Mouse (Mus musculus): ENCODE results near the gene Cit. TPM values are rescaled to one million over a fixed set of nuclear protein-coding genes. Genes with fewer than 3 reads are reported as not detected.

The Cit gene
- total RNA-seq, 2 experiments from 2014 or later: 1.4 to 2.1 TPM

DNA sequence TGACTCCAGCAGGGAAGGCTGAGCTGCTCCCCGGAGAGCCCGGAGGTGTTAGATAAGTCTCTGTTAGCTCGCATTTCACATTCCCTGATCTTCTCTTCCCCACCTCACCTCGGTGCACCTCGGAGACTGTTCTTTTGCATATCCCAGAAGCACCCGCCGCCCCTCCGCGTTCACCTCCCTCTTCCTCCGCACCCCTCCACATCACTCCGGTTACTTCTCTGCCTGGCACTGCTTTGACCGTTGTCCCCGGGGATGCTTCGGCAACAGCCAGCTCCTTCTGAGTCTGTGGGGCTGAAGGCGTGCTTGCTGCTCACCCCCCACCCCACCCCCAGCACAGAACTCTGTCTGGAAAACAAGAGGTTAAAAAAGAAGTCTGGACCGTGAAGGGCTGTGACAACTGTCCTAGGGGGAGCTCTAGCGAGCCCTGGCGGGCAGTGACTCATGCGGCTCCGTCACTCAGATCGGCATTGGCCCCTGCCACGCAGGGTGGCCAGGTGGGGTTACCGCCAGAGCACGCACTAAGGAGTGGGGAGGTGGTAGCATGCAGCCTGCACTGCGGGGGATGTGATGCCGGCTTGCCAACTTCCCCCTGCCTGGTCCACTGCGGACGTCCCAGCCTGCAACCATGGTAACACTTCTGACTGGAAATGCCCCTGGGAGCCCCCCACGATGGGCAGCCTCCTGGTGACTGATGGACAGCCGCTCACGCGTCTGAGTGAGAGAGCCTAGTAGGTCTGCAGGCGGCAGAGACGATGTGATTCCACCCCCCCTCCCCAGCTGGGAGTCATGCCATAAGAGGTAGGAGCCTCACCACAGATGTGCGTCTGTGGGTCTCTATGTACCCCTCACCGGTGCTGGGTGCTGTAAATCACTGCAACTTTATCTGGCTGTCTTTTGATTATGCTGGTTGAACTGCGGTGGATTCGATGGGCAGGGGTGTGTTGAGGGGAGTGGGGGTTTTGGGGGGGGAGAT lies 62.2 kb downstream of the Cit start:
- DNase-seq (ENCODE audit: low spot score): no peak
- intact Hi-C loops (cut with DNase I): loop anchor here (10.0 kb wide), 1 partner anchor 113 kb away; no protein-coding TSS in a partner anchor

DNA sequence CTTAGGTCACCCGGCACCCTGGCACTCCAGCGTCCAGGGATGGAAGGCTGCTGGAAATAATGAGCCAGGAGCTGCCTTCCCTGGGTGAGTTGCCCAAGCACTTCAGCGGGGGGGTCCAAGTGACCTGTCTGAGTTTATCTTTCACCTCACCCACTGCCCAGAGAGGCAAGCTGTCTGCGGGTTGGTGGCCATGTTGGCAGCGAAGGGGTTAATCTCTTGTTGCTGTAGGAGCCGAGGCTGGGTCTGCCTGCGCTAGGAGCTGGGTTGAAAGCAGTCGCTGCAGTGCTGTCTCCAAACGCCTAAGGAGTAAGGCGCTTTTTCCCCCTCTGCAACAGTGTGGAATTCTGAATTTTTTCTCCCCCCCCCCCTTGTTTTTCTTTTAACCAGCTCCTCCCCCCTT lies 63.2 kb downstream of the Cit start:
- no peak for DNase-seq (ENCODE audit: low spot score)
- intact Hi-C loops (cut with DNase I): loop anchor here (10.0 kb wide), 1 partner anchor 113 kb away; no protein-coding TSS in a partner anchor

DNA sequence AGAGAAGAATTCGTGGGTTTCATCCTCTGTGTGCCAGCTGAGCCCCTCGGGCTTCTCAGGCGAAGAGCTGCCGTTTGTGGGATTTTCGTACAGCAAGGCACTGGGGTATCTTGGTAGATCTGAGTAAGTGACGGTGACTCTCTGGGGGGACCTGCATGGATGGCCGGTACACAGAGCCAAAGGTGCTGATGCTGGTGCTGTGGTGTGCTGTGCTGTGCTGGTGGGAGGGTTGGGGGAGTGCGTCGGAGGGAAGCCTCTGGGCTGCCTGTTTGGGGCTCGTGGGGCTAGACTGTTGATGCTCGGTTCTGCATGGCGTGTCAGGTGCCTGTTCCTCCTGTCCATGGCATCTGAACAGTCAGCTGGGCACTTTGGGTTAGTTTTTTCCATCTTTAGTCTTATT lies 63.6 kb downstream of the Cit start:
- intact Hi-C loops (cut with DNase I): loop anchor here (10.0 kb wide), 1 partner anchor 114 kb away; no protein-coding TSS in a partner anchor
- DNase-seq (ENCODE audit: low spot score): no peak

DNA sequence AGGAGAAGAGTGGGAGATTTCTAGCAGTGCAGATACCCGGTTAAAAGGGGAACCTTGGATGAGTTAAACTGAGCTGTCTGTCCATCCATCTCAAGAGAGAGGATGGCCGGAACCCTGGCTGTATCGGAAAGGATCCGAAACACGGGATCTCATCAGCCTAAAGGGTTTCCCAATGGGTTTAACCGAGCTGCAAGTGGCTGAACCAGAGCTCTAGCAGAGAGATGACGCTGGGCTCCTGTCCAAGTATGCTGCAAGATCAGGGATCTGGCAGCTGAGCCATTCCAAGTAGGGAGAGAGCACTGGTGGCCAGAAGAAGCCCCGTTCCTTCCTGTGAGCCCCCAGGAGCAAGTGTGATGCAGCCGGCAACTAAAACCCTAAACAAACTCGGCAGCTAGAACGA lies 64.0 kb downstream of the Cit start:
- intact Hi-C loops (cut with DNase I): loop anchor here (10.0 kb wide), 1 partner anchor 114 kb away; no protein-coding TSS in a partner anchor
- DNase-seq (ENCODE audit: low spot score): no peak

DNA sequence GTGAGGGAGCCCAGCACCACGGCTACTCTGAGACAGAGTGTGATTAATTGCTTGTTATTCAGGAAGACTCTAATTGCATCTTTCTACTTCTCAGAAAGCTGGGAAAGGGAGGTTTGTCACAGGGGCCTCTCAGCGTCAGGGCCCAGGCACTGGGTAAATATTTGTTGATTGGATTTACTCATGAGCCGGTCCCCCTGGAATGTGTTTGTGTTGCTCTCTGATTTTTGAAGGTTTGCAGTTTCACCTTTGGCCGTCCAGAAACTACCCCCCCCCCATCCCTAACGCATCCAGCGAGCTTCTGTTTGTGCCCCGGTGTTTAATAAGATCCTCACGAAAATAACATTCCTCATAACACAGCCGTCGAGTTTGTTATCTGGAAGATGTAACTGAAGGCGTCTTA lies 65.4 kb downstream of the Cit start:
- intact Hi-C loops (cut with DNase I): no loop called here
- DNase-seq (ENCODE audit: low spot score): no peak

DNA sequence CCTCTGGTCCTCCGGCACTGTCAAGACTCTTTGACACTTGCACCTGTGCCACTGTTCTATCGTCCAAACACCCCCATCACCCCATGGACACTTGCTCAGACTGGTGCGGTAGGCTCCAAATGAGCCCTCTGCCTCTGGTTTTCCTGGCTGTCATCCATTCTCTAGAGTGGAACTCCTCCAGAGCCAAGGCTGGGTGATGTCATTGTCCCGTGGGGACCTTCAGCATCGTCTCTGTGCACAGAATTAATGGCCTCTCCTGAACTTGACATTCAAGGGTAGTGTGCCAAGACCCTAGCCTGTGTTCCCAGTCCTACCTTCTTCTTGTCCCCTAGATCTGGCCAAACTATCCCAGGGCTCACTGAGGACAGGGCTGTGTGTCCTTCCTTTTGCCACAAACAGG lies 70.4 kb downstream of the Cit start:
- intact Hi-C loops (cut with DNase I): no loop called here
- no peak for DNase-seq (ENCODE audit: low spot score)

DNA sequence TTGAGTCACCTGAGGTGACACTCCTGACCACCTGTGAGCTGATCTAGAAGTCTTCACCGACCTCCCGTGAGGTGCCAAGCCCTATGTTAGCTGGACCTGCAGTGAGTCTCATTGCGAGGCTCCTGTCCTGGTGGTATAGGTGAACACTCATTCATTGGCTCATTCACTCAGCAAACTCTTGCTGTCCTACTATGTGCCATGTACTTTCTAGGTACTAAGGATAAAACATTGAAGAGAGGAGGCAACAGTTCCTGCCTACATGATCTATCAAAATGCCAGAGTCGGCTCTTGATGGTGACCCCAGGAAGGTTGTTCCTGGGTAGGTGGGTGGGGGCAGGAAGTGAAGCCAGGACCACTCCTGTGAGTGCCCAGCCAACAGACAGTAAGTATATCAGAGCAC lies 72.9 kb downstream of the Cit start:
- intact Hi-C loops (cut with DNase I): no loop called here
- no peak for DNase-seq (ENCODE audit: low spot score)

DNA sequence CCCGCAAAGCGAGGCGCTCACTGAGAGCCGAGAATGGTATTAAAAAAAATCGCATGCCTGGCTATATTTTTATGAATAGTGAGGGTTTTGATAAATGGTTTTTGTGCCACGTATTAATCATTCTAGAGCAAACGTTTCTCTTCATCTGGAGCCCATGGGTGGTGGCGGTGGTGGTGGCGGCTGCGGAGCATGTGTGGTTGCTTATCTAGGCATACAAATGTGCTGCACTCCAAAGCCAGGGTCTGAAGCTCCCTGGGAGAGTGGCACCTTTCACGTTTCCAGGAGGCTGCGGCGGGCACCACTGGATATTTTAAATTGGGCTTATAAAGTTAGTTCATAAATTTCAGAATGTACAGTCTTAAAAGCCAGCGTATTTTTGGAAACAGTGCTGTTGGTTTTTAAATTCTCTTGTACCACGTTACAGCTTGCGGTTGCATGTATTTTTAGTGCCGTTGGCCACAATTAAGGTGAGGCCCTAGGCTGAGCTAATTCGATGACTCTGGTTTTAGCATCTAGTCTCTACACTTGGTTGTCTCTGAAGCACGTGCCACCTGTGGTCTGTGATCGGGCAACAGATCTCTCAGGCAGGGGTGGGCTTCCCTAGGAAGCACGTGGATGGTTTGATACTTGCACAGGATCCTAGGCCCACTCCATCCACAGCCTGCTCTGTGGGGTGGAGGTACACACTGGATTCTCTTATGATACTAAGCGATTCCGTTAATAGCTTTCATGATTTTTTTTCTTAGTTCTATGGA lies 73.7 kb downstream of the Cit start:
- intact Hi-C loops (cut with DNase I): no loop called here

DNA sequence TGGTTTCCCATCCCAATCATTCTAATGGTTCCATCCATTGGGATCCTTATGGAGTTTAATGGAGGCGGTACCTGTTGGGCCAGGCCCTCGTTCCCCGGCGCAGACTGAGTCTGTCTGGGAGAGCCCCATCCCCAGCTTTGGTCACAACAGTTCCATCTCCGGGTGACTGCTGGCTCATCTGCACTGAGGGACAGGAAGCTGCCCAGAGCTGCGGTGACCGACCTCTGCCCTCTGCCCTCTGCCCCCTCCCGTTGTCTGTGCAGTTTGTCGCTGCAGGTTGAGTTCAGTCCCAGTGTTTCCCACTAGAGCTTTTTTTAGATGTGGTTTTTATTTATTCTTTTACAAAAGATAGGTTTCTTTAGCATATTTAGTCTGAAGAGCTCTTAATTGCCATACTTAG lies 76.9 kb downstream of the Cit start:
- intact Hi-C loops (cut with DNase I): no loop called here
- no peak for DNase-seq (ENCODE audit: low spot score)

More for the DNA sequence above, 73.7 kb downstream of the Cit start:
- DNase-seq (ENCODE audit: low spot score): no peak

DNA sequence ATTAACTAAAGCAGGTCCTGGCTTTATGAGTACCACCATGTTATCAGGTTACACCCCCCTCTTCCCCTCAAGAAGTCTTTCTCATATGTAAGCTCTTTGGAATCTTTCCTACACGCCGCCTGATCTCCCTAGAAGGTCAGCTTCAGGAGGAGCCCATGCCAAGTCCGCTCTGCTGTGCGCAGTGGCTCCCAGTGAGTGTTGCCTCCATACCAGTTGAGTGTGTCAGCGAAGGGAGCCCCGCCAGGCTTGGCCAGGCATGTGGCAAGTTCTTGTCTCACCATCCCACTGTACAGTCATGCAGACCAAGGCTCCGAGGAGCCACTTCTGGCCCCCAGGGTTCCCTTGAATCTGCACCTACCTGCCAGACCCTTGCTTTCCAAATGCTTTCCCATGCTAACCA lies 79.9 kb downstream of the Cit start:
- DNase-seq (ENCODE audit: low spot score): no peak
- intact Hi-C loops (cut with DNase I): no loop called here

DNA sequence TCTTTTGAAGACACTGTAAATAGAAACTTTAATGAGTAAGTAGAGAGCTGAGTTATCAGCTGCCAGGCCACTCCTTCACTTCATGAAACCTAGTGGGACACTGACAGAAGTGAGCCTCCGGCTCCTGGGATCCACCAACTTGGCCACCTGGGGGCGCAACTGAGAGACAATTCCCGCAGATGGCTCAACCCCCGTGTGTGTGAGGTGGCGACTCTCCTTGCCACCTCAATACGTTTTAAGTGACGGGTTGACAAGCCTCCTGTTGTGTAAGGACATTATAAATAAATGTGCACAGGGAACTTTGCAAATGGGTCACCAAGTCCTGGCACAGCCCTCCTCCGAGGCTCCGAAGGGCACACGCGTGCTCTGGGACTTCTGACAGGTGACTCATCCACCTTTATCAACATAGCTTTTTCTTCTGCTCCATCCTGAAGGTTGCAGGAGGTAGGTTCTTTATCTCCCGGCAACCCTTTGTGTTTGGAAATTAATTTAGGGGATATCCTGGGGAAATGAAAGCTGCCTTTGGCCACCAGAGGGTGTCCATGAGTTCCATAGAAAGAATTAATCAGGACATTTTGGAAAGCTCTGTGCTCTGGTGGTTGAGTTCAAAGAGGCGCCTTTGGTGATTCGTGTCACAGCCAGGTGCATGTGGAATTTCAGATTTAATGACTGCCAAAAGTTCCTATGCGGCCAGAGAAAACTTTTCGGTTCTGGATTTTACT lies 83.9 kb downstream of the Cit start:
- intact Hi-C loops (cut with DNase I): no loop called here
- DNase-seq (ENCODE audit: low spot score): no peak

DNA sequence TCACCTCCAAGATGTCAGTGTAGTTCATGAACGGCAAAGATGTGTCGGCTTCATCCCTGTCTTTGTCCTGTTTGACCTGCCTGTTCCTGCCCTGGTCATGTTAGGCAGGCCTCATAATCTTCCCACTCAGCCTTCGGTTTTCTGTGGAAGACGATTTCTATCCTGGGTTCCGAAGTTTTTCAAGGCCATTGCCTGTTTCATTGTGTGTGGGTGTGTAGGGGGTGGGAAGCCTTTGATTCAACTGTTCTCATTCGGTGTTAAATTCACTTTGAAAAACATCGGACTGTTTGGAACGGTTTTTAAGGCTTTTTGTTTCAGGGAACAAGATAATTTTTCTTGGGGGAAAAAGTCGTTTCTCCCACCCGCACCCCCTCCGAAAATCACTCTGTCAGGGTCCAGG lies 87.2 kb downstream of the Cit start:
- DNase-seq (ENCODE audit: low spot score): no peak
- intact Hi-C loops (cut with DNase I): no loop called here

DNA sequence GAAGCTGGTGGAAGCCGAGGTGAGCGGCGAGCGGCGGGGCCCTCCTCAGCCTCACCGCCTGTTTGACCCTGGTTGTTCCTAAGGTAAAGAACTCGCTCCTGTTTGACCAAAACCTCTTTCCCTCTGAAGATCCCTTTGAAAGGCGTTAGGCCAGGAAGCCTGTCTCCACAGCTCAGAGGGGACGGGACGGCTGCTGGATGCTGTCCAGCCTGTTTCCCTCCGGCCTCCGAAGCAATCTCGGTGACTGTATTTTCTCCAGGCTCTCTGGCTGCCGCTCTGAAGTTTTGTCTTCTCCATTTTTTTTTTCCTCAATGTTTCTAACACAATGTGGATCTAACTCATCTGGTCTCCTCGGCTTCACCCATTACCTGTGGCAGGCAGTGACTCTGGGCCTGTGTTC lies 91.8 kb downstream of the Cit start:
- DNase-seq (ENCODE audit: low spot score): no peak
- intact Hi-C loops (cut with DNase I): no loop called here

DNA sequence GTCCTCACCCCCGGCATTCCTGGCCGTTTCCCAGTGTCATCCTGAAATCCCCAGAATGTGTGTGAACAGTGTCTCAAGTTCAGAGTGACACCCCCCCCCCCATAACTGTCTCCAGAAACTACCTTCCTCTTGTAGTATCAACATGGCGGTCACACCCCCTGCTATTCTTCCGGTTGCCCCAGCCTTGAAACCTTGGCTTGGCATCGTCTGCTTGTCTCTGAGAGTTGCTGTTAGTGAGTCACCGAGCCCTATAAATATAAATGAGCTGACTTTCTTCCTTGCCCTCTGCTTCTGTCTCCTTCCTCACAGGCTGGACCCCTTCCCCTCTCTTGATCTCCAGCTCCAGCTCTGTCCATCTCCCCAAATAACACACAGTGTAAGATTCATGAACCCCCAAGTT lies 92.5 kb downstream of the Cit start:
- intact Hi-C loops (cut with DNase I): no loop called here

DNA sequence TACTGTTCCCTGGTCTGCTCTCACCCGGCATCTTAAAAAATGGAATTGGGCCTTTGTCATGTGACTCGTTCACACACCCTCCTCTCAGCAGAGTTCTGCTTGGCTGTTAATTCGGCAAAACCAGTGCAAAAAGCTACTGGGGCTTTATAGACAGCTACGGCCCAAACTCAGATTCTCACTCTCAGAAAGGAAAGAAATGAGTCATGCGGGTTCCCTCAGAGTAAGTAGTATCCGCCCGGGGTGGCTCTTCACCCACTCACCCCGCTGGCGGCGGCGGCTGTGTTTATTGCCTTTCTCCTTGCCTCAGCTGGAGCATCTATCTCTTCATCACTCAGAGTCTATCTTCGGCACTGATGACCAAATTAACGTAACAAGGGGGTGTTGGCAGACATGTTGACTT lies 93.9 kb downstream of the Cit start:
- intact Hi-C loops (cut with DNase I): no loop called here
- DNase-seq (ENCODE audit: low spot score): no peak

More for the DNA sequence above, 92.5 kb downstream of the Cit start:
- no peak for DNase-seq (ENCODE audit: low spot score)

DNA sequence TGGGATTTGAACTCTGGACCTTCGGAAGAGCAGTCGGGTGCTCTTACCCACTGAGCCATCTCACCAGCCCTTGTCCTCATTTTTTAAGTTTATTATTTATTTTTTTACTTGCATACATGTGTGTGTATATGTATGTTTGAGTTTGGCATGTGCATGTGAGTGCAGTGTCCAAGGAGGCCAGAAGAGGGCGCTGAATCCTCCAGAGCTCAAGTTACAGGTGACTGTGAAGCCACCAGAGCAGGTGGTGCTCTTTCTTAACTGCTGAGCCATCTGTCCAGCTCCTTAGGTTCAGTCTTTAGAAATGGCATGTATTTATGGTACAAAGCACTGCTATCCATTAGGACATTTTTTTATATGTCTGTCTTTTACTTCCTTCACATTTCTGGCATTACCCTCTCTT lies 97.3 kb downstream of the Cit start:
- intact Hi-C loops (cut with DNase I): no loop called here

DNA sequence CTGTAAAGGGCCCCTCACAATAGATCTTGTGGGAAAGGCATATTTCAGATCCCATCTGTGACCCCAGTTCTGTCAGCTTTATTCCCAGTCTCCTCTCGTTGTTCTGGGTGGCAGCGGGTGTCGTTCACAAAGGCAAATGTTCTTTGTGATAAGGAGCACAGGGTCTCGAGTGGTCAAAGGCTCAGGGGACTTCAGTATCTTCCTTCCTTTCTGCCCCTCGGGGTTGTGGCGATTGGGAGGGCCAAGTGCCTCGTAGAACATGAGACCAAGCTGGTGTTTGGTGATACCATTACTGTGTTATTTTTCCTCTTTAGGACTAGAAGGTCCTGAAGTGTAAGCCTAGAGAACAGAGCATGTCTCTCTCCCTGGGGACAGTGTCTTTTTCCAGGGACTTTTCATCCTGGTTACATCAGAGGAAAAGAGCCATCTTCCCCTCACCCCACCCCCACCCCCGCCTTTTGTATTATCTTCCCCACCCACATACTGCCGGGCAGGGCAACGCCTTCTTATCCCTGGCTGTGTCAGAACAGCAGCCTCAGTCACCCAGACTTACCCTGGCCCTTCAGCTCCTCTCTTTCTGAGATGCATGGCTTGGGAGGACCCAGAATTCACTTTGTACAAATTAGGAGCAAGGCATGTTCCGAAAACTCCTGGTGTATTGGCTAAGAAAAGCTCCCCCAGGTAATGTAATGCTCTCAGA lies 99.9 kb downstream of the Cit start:
- intact Hi-C loops (cut with DNase I): no loop called here
- no peak for DNase-seq (ENCODE audit: low spot score)

More for the DNA sequence above, 97.3 kb downstream of the Cit start:
- DNase-seq (ENCODE audit: low spot score): no peak

DNA sequence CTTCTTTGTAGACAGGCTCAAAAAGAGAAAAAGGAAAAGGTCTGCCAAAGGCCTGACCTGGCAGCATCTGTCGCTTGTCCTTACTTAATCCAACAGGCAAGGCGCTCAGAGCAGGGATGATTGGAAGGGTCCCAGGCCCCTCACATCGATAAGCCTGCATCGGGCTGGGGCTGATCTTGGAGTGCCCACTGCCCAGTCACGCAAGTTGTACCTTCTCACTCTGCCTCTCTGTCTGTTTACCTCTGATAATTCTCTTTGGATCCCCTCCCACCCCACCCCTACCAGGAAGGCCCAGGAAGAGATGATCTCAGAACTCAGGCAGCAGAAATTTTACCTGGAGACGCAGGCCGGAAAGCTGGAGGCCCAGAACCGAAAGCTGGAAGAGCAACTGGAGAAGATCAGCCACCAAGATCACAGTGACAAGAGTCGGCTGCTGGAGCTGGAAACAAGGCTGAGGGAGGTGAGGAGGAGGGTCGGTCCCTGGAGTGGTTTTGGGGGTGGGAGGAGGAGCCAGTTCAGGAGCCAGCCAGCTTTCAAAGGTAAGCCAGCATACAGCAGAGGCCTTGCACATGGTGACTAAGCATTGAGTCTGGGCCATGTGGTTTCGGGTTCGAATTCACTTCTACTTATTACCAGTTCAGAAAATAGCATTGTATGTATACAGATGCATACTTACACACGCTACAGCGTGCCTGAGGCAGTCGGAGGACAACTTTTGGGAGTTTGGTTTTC lies 102.7 kb downstream of the Cit start:
- no peak for DNase-seq (ENCODE audit: low spot score)
- intact Hi-C loops (cut with DNase I): no loop called here

DNA sequence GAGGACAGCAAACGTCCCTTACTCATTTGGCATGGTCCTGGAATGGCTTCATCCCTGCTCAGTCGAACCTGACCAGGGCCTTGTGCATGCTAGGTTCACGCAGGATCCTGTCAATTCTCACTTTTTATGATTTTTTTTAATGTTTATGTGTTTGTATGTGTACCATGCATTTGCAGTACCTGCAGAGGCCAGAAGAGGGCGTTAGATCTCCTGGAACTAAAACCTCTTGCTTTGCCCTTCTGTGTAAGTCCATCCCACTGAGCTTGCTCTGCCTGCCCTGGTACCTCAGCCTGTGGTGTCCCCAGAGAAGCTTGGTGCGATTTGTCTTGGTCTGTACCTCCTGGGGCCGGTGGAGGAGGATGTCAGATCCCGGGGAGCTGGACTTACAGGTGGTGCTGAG lies 105.9 kb downstream of the Cit start:
- intact Hi-C loops (cut with DNase I): no loop called here
- no peak for DNase-seq (ENCODE audit: low spot score)

Data from heart, postnatal 25 days (tissue).